Mouse (Mus musculus) forebrain, embryonic 11.5 days (tissue): ENCODE results near the gene P2ry6. TPM values are rescaled to one million over a fixed set of nuclear protein-coding genes. Genes with fewer than 3 reads are reported as not detected.

ENCODE experiments used
- ATAC-seq: fragments of 200-750 bp; cut with Nextera tagmentation; replicated peaks from 2 replicates; pipeline ENCODE4 v1.8.0; 2017; ENCODE audit warnings: moderate TSS enrichment; ENCODE audit not compliant: low FRiP score
- DNase-seq: peaks from one replicate; pipeline ENCODE4 v3.0.0-alpha.2; 2017; ENCODE audit warnings: low spot score
- H3K27ac ChIP-seq: fragments of 300-500 bp; sonication (generic); 2 replicates; pipeline ENCODE4 v1.5.1; 2014; ENCODE audit warnings: low read depth, low read length
- H3K27me3 ChIP-seq: fragments of 300-500 bp; sonication (generic); 2 replicates; pipeline ENCODE4 v1.6.1; 2014; ENCODE audit warnings: mild to moderate bottlenecking, low read length, mixed read lengths; ENCODE audit not compliant: control insufficient read depth, insufficient read depth
- H3K36me3 ChIP-seq: fragments of 300-500 bp; sonication (generic); 2 replicates; pipeline ENCODE4 v1.6.1; 2014; ENCODE audit warnings: mild to moderate bottlenecking, low read length, moderate library complexity, mixed read lengths; ENCODE audit not compliant: control insufficient read depth, insufficient read depth
- H3K4me1 ChIP-seq: fragments of 300-500 bp; sonication (generic); replicated peaks from 2 replicates; pipeline ENCODE4 v1.6.1; 2014; ENCODE audit warnings: low read length, mixed read lengths; ENCODE audit not compliant: control insufficient read depth, insufficient read depth
- H3K4me2 ChIP-seq: fragments of 300-500 bp; sonication (generic); 2 replicates; pipeline ENCODE4 v1.6.1; 2014; ENCODE audit warnings: low read depth, mild to moderate bottlenecking, low read length, moderate library complexity, mixed read lengths; ENCODE audit not compliant: severe bottlenecking
- H3K4me3 ChIP-seq: fragments of 300-500 bp; sonication (generic); 2 replicates; pipeline ENCODE4 v1.5.1; 2014; ENCODE audit warnings: low read depth, low read length
- H3K9ac ChIP-seq: fragments of 300-500 bp; sonication (generic); 2 replicates; pipeline ENCODE4 v1.6.1; 2014; ENCODE audit warnings: low read length
- H3K9me3 ChIP-seq: fragments of 300-500 bp; sonication (generic); 2 replicates; pipeline ENCODE4 v1.6.1; 2016; ENCODE audit warnings: low read length, mixed read lengths; ENCODE audit not compliant: control insufficient read depth
- WGBS: fragments of 180-500 bp; shearing (Covaris S2); extraction: QIAGEN DNeasy Blood & Tissue Kit; methylation state at CpG from one replicate; pipeline ENCODE4 v1.1.7; 2014; 5-methylcytosine and 5-hydroxymethylcytosine counted together
- polyA plus RNA-seq: library from polyadenylated mRNA; unstranded; fragments of >200 nt; fragmentation: Nextera tagmentation; extraction: Ambion mirVana; gene quantifications from 2 replicates; pipeline ENCODE4 v1.2.1, GENCODE M21; 2014

P2ry6 gene
- polyA plus RNA-seq, 1 experiment from 2014 or later, result 1.9 TPM

DNA sequence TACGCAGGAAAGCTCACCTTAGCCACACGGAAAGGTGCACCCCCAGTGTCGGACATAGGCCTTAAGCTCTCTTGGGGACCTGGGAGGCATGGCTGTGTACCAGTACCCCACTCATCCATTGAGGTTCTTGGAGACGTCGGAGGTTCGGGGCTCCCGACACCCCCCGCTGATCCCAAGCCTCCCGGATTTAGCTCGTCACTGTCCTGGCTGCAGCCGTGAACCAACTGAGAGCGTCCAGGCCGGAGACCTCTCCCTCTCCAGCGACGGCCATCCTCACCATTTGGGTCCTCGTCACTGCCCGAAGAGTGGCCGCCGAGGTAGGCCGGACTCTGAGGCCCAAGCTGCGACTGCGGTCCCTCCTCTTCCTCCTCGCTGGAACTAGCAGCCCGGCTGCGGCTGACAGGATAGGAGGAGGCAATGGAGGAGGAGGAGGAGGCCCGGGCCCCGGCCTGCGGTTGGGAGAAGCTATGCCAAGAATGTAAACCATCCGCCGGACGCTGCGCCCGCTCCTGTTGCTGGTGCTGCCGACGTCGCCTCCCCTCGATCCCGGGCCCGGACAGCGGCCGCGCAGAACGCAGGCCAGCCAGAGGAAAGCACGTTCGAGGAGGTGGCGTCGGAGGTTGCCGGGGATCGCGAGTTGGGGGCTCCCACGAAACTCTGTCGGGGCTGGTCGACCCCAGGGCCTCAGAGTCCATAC lies 43.7 kb downstream of the P2ry6 start:
- 3% methylated on average over 53 of the region's 53 CpGs for WGBS
- Histone ChIP-seq H3K9me3 (no peaks in the 10 kb centered on the region), H3K4me3 (peak overlapping the region; percentile 60), H3K36me3 (no peaks in the 10 kb centered on the region), H3K4me2 (peak overlapping the region; percentile 95), H3K4me1 (peaks cover 40% of the 10 kb centered on the region), H3K27me3 (0 out of 2 replicates have a peak, but pooled peaks cover 2% of the 10 kb centered on the region), H3K9ac (peak overlapping the region; percentile 91), H3K27ac (no peak overlapping the region)
- peak; percentile 83 for DNase-seq
- no peak for ATAC-seq

DNA sequence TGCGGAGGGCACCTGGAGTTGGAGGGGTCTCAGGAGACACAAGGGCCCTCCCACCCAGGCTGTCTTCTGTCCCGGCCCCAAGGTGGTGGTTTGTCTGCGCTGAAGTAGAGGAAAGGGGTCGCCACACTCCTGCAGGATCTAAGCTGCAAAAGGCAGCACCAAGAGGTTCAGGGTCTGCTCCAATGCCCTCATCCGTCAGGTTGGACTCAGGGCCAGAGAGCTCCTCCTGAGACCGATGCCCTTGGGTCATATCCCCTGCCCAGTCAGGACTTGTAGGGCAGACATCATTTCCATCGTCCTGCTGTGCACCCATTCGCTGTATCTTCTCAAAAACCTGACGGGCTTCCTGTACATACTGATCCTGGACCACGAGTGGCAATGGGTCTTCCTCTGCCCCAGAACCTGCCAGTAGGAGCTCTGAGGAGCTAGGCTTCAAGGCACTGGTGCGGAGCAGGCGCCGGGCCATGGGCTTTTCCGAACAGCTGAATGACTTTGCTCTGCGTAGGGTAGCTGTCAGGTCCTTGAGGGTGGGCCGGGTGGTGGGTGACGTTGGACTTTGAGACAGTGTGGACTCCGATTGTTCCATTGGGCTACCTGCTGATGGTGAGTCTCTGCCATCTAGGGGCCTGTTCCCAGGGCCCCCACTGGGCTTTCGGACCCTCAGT lies 44.7 kb downstream of the P2ry6 start:
- Histone ChIP-seq H3K27ac (no peak overlapping the region), H3K4me1 (peaks cover 48% of the 10 kb centered on the region), H3K27me3 (0 out of 2 replicates have a peak, but pooled peaks cover 2% of the 10 kb centered on the region), H3K9ac (no peak overlapping the region), H3K4me3 (peak overlapping the region; percentile 4; the same call in 1 of the 2 replicates), H3K9me3 (no peaks in the 10 kb centered on the region), H3K4me2 (peak overlapping the region; percentile 95), H3K36me3 (no peaks in the 10 kb centered on the region)
- DNase-seq, result peak; percentile 52
- no peak for ATAC-seq
- 84% methylated on average over 19 of the region's 19 CpGs for WGBS

DNA sequence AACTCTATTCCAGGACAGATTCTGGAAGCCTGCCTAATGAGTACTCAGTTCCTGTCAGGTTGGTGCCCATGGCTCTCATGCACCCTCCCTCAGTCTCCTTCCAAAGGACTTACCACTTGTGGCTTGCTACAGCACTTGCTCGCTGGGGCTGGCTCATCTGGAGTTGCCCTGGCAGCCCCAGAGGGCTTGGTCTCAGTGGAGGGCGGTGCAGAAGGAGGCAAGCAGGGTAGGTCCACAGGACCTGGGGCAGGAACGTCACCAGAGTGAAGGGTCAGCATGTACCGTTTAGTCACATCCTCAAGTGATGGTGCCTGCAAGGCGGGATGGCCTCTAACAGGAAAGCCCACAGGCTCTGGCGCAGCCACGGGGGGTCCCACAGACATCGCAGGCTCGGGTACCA lies 46.0 kb downstream of the P2ry6 start:
- WGBS, result 68% methylated on average over 9 of the region's 9 CpGs
- DNase-seq (no peak), ATAC-seq (no peak)
- peaks cover 51% of the 10 kb centered on the region for H3K4me1 ChIP-seq
- H3K9me3 ChIP-seq, result no peaks in the 10 kb centered on the region
- peak overlapping the region; percentile 95 for H3K4me2 ChIP-seq
- H3K27me3 ChIP-seq, result 0 out of 2 replicates have a peak, but pooled peaks cover 2% of the 10 kb centered on the region
- no peaks in the 10 kb centered on the region for H3K36me3 ChIP-seq
- no peak overlapping the region for H3K27ac ChIP-seq
- peak overlapping the region; percentile 31; the same call in 1 of the 2 replicates for H3K9ac ChIP-seq
- peak overlapping the region; percentile 27 for H3K4me3 ChIP-seq

DNA sequence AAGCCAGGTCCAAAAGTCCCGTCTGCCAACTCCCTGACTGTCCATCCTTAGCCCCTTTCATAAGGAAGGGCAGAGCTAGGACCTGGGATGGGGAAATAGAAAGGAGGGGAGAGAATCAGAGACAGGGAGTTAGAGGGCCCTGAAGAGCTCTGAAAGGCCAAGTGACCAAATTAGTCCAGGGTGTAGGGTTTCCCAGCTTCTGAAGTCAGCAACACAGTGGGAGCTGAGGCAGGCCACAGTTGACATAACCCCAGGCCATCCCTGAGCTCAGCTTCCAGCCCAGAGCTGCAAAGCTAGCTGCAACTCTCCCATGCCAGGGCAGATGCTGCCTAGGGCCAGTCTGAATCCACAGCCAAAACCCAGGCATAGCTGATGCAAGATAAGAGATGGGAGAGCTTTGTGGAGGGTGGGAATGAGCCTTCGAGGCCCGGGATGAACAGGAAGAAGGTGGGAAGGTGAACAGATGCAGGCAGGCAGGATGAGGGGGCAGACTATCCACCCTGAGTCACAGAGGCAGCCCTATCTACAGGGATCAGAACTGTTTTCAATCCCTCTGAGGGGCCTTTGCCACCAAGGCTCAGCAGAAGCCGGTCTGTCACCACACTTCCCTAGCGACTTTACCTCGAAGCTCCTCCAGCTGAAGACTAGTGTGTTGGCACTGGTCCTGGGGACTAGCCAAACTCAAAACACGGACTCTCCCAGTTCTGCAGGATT lies 47.0 kb downstream of the P2ry6 start:
- H3K27me3 ChIP-seq, result 0 out of 2 replicates have a peak, but pooled peaks cover 2% of the 10 kb centered on the region
- DNase-seq (peak; percentile 52), ATAC-seq (no peak)
- H3K9ac ChIP-seq, result peak overlapping the region; percentile 4
- 38% methylated on average over 7 of the region's 7 CpGs for WGBS
- H3K4me1 ChIP-seq, result peaks cover 51% of the 10 kb centered on the region
- no peaks in the 10 kb centered on the region for H3K9me3 ChIP-seq
- no peak overlapping the region for H3K27ac ChIP-seq
- H3K36me3 ChIP-seq, result no peaks in the 10 kb centered on the region
- peak overlapping the region; percentile 95 for H3K4me2 ChIP-seq
- peak overlapping the region; percentile 27 for H3K4me3 ChIP-seq

DNA sequence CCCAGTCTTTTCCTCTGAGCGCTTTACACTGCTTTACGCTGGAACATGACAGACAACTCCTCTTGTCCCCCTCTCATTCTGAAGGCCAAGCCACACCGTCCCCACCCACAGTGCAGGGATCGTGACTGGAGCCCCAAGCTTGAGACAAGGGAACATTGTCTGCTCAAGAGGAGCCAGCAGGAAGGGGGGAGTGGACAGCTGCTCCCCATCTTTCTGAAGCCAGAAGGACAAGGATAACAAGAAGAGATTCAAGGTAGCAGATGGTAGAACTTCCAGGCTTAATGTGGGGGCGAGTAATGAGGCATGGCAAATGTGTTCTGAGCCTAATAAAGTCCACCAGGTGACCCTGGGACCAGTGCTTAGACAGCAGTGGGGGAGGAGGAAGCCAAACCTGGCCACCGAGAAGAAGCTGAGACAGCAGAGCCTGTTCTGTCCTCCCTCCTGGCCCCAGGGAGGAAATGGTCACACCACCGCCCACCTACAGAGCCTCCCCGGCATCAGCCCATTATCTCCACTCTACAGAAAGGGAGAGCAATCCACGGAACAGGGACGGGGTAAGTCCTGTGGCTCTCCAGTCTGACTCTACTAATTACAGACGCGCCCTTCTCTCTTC lies 48.0 kb downstream of the P2ry6 start:
- WGBS, result 35% methylated on average over 12 of the region's 12 CpGs
- H3K9ac ChIP-seq, result peak overlapping the region; percentile 4
- no peaks in the 10 kb centered on the region for H3K36me3 ChIP-seq
- 0 out of 2 replicates have a peak, but pooled peaks cover 2% of the 10 kb centered on the region for H3K27me3 ChIP-seq
- ATAC-seq, result no peak
- no peaks in the 10 kb centered on the region for H3K9me3 ChIP-seq
- no peak overlapping the region for H3K27ac ChIP-seq
- peaks cover 51% of the 10 kb centered on the region for H3K4me1 ChIP-seq
- H3K4me2 ChIP-seq, result peak overlapping the region; percentile 95
- peak; percentile 50 for DNase-seq
- H3K4me3 ChIP-seq, result peak overlapping the region; percentile 27

DNA sequence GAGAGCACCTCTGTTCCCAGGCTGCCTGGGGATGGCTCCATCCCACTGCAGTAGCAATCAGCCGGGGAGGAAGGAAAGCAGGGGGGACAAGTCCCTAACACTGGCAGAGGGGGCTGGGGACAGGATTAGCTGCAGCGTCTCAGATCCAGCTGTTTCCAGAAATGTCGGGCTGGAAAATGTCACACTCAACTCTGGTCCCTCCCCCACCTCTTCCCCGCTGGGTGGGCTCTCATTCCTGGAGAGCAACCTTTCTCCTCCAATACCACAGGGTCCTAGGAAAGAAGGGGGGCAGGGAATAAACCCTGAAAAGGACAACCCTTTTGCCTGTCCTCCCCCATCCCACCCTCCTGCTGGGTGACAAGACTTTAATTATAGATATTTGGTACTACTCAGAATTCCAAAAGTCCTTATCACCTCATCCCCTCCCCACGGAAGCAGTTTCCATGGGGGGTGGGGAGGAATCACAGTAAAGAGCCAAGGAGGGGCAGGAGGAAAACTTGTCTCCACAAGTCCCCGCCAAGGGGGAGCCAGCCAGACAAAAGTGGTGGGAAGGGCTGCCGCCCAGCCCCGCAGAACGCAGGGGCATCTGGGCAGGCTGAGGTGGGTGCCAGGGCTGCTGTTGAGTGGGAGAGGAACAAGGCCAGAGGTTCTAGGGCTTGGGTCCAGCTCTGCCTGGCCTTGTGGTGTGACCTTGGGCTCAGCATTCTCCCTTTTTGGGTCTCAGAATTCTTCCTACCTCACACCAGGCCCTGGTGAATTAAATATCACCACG lies 49.6 kb downstream of the P2ry6 start:
- ATAC-seq, result no peak
- H3K4me1 ChIP-seq, result peaks cover 43% of the 10 kb centered on the region
- peak overlapping the region; percentile 31 for H3K9ac ChIP-seq
- H3K27ac ChIP-seq, result no peak overlapping the region
- no peaks in the 10 kb centered on the region for H3K9me3 ChIP-seq
- H3K4me3 ChIP-seq, result no peak overlapping the region; the same call in 1 of the 2 replicates
- H3K4me2 ChIP-seq, result peak overlapping the region; percentile 95; the same call in 1 of the 2 replicates
- no peaks in the 10 kb centered on the region; the same call in 1 of the 2 replicates for H3K36me3 ChIP-seq
- H3K27me3 ChIP-seq, result no peaks in the 10 kb centered on the region
- WGBS, result 24% methylated on average over 10 of the region's 10 CpGs
- no peak for DNase-seq

DNA sequence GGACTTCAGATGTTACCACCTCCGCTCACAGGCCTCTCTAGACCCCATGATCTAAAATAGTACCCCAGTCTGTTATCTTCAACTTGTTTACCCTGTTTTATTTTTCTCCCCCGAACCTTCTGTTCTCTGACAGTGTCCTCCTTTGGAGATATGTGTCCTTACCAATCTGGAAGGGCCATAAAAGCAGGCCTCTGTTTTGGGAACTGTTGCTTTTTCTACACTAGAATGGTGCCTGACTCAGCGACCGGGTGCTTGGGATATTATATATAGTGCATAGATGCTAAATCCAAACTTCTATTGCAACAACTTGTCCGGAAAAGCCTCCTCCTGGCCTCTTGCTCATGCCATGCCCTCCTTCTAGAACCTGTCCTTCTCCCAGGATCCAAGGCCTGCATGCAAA lies 50.2 kb downstream of the P2ry6 start:
- Histone ChIP-seq H3K9me3 (no peaks in the 10 kb centered on the region), H3K27me3 (no peaks in the 10 kb centered on the region), H3K4me2 (no peak overlapping the region), H3K27ac (no peak overlapping the region), H3K36me3 (no peaks in the 10 kb centered on the region; the same call in 1 of the 2 replicates), H3K4me3 (no peak overlapping the region), H3K4me1 (peaks cover 42% of the 10 kb centered on the region), H3K9ac (no peak overlapping the region)
- DNase-seq (no peak), ATAC-seq (no peak)
- 89% methylated on average over 5 of the region's 5 CpGs for WGBS
